9 mouse cellular contexts compared by ENCODE assay signal in the genomic region with DNA sequence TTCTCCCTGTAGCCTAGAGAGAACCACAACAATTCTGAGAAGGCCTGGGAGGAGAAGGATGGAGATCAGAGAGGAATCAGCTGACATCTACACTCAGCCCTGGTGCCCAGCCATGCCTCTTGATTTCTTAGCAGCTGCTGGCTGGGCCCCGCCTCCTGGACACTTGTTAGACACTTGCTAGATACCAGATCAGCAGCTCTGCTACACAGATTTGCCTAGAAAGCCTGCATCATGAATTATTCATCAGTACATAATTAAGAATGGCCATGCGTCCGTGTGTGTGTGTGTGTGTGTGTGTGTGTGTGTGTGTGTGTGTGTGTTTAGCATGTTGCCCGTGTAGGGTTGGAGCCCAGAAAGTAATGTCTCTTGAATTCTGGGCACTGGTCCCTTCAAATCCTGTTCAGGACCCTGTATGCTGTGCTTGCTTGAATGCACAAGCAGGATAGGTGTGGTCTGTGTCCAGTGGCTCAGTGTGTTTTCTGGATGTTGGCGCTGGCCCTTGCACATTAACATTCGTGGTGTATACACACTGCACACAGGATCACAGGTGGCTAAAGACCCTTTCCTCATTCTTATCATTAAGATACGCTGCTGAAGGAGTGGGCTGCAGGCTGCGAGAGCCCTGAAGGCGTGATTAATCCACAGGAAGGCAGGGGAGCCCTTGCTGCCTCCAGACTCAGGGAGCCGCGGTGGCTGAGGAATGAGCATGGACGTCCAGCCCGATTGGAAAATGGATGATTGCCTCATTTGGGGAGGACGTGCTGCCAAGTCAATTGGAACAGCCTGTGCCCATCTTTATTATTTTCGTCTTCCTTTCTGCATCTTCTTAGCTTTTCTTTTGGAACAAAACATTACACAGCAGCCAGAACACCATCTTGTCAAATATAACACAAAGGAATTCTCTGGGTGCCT.
DNase-seq lines count a peak whose midpoint lies in the region; ATAC-seq and TF ChIP-seq lines count a peak whose summit lies in the region.
"Had no signal": no experiment of that assay in that cellular context is flagged by ENCODE, and none has a peak within 500 bp of the region (broad histone marks: within the 10 kb centered on the region; RNA-seq: fewer than 3 reads in every experiment).

No protein-coding gene starts in this region.

- peaks cover 33% of the 10 kb centered on the region; the same call in 1 of the 2 replicates for H3K27me3 ChIP-seq in forebrain, embryonic 12.5 days
- no peaks in the 10 kb centered on the region for H3K27me3 ChIP-seq in hindbrain, embryonic 15.5 days
- no peaks in the 10 kb centered on the region for H3K27me3 ChIP-seq in neural tube, embryonic 14.5 days (ENCODE audit: control insufficient read depth, insufficient read depth, low read length)
- H3K27me3 ChIP-seq: limb, embryonic 12.5 days had no signal

- no peaks in the 10 kb centered on the region for H3K9me3 ChIP-seq in forebrain, embryonic 12.5 days
- no peaks in the 10 kb centered on the region for H3K9me3 ChIP-seq in hindbrain, embryonic 15.5 days
- no peaks in the 10 kb centered on the region for H3K9me3 ChIP-seq in neural tube, embryonic 14.5 days (ENCODE audit: control insufficient read depth, low read length)
- H3K9me3 ChIP-seq: limb, embryonic 12.5 days had no signal

- H3K36me3 ChIP-seq in forebrain, embryonic 12.5 days (replicated peaks): no peaks in the 10 kb centered on the region
- no peaks in the 10 kb centered on the region for H3K36me3 ChIP-seq in hindbrain, embryonic 15.5 days
- H3K36me3 ChIP-seq in neural tube, embryonic 14.5 days (ENCODE audit: control insufficient read depth, insufficient read depth, low read length): no peaks in the 10 kb centered on the region
- H3K36me3 ChIP-seq: G1E; limb, embryonic 12.5 days had no signal

- peaks cover 15% of the 10 kb centered on the region for H3K4me1 ChIP-seq in lung, adult 2 months (ENCODE audit: control insufficient read depth, insufficient read depth, low read length)
- H3K4me1 ChIP-seq in forebrain, embryonic 12.5 days: peaks cover 68% of the 10 kb centered on the region
- H3K4me1 ChIP-seq in hindbrain, embryonic 15.5 days (replicated peaks): peaks cover 70% of the 10 kb centered on the region
- peaks cover 22% of the 10 kb centered on the region for H3K4me1 ChIP-seq in neural tube, embryonic 14.5 days (ENCODE audit: control insufficient read depth, insufficient read depth, low read length)

- WGBS in lung, adult 2 months: 66% methylated on average over 15 of the region's 15 CpGs
- WGBS in forebrain, embryonic 12.5 days: 26% methylated on average over 15 of the region's 15 CpGs
- 21% methylated on average over 15 of the region's 15 CpGs for WGBS in hindbrain, embryonic 15.5 days
- 26% methylated on average over 15 of the region's 15 CpGs for WGBS in neural tube, embryonic 14.5 days

- H3K4me3 ChIP-seq in lung, adult 2 months (replicated peaks; ENCODE audit: extremely low read depth, low read depth, low read length): no peak overlapping the region
- H3K4me3 ChIP-seq in forebrain, embryonic 12.5 days (replicated peaks): no peak overlapping the region
- H3K4me3 ChIP-seq in hindbrain, embryonic 15.5 days: no peak overlapping the region
- no peak overlapping the region for H3K4me3 ChIP-seq in neural tube, embryonic 14.5 days (ENCODE audit: low read depth, low read length)
- H3K4me3 ChIP-seq: limb, embryonic 12.5 days had no signal

- TF ChIP-seq POLR2A in lung, adult 2 months (IDR thresholded peaks at IDR 0.05; ENCODE audit: borderline replicate concordance, extremely low read depth, low read depth, low read length): no peak

- H3K4me2 ChIP-seq in forebrain, embryonic 12.5 days: peak overlapping the region; percentile 18
- no peak overlapping the region for H3K4me2 ChIP-seq in hindbrain, embryonic 15.5 days
- no peak overlapping the region for H3K4me2 ChIP-seq in neural tube, embryonic 14.5 days (ENCODE audit: low read depth, low read length)
- H3K4me2 ChIP-seq: limb, embryonic 12.5 days had no signal

- peak overlapping the region; percentile 67 for H3K27ac ChIP-seq in forebrain, embryonic 12.5 days
- H3K27ac ChIP-seq in hindbrain, embryonic 15.5 days (replicated peaks): peak overlapping the region; percentile 70
- peak overlapping the region; percentile 52; the same call in 1 of the 2 replicates for H3K27ac ChIP-seq in neural tube, embryonic 14.5 days (ENCODE audit: low read depth, low read length)
- H3K27ac ChIP-seq: limb, embryonic 12.5 days had no signal

- H3K9ac ChIP-seq in forebrain, embryonic 12.5 days: no peak overlapping the region
- H3K9ac ChIP-seq in hindbrain, embryonic 15.5 days: no peak overlapping the region
- no peak overlapping the region; the same call in 1 of the 2 replicates for H3K9ac ChIP-seq in neural tube, embryonic 14.5 days (replicated peaks; ENCODE audit: low read depth, low read length)
- H3K9ac ChIP-seq: limb, embryonic 12.5 days had no signal

- DNase-seq in lung, adult 18-20 months: peak; percentile 16 to 32
- DNase-seq in lung, adult 2 months: no peak
- DNase-seq in thymus, postnatal 14 days: no peak

- no peak for TF ChIP-seq CTCF in lung, adult 2 months (IDR thresholded peaks at IDR 0.05; ENCODE audit: insufficient read depth, low read length)

- ATAC-seq in forebrain, embryonic 12.5 days (ENCODE audit: low FRiP score): peak; percentile 82
- ATAC-seq in hindbrain, embryonic 15.5 days (ENCODE audit: low FRiP score, low read depth): peak; percentile 46; the same call in 1 of the 2 replicates
- peak; percentile 52 for ATAC-seq in neural tube, embryonic 14.5 days (ENCODE audit: low read depth)
- ATAC-seq in cerebellum, adult (ENCODE audit: insufficient number of reproducible peaks, low FRiP score, low TSS enrichment): no peak

Comparison
In these comparisons a context has a peak if more than half of its experiments do, and no peak if none do; other contexts are left out.
1. DNase-seq: peak in lung, adult 18-20 months (2 of 2); none in lung, adult 2 months (single experiment) and thymus, postnatal 14 days (single experiment).
2. Peak in every context shown above with its lines, with median percentiles within 50 percentile points of each other: H3K27ac ChIP-seq.